Mouse (Mus musculus) ES-E14 (cell line): ENCODE data around the gene Hist2h2bb. TPM values are rescaled to one million over a fixed set of nuclear protein-coding genes. Genes with fewer than 3 reads are reported as not detected.
A peak's percentile ranks its signal among the peaks of the same experiment; 100 is the strongest.

Experiments
- DNase-seq: peaks from one replicate; pipeline ENCODE4 v3.0.0-alpha.2; 2013; ENCODE audit warnings: low read depth, low spot score
- H3K27ac ChIP-seq: 2 replicates; pipeline ENCODE4 v1.5.1; 2012; ENCODE audit warnings: low read depth, mild to moderate bottlenecking, low read length, moderate library complexity, mixed read lengths; ENCODE audit not compliant: poor library complexity, insufficient read depth, severe bottlenecking
- H3K36me3 ChIP-seq: 2 replicates; pipeline ENCODE4 v1.6.1; 2012; ENCODE audit warnings: mild to moderate bottlenecking, low read length, moderate library complexity, mixed read lengths; ENCODE audit not compliant: control insufficient read depth, poor library complexity, insufficient read depth, severe bottlenecking
- H3K4me1 ChIP-seq, 2 experiments: fragments of 150-350 bp in 1 of 2; sonication (generic) in 1 of 2; 2 replicates each; pipeline ENCODE4 v1.6.1; 2012; ENCODE audit warnings: low read length in 2 of 2, mild to moderate bottlenecking in 1 of 2, mixed read lengths in 1 of 2; ENCODE audit not compliant: control insufficient read depth in 2 of 2, insufficient read depth in 2 of 2, poor library complexity in 1 of 2
- H3K4me3 ChIP-seq, 2 experiments: fragments of 150-350 bp in 1 of 2; sonication (generic) in 1 of 2; 2 replicates each; pipeline ENCODE4 v1.5.1; 2012; ENCODE audit warnings: low read length in 2 of 2, low read depth in 1 of 2, mild to moderate bottlenecking in 1 of 2, mixed read lengths in 1 of 2; ENCODE audit not compliant: insufficient read depth in 1 of 2, poor library complexity in 1 of 2, severe bottlenecking in 1 of 2
- H3K9ac ChIP-seq: 2 replicates; pipeline ENCODE4 v1.6.1; 2012; ENCODE audit warnings: low read depth, mild to moderate bottlenecking, low read length, mixed read lengths; ENCODE audit not compliant: poor library complexity, insufficient read depth, severe bottlenecking
- H3K9me3 ChIP-seq: fragments of 150-350 bp; sonication (generic); 2 replicates; pipeline ENCODE4 v1.6.1; 2012; ENCODE audit warnings: low read depth, mild to moderate bottlenecking, low read length; ENCODE audit not compliant: control insufficient read depth, insufficient read depth
- CHD2 ChIP-seq: IDR thresholded peaks from 2 replicates; pipeline ENCODE4 v1.6.1; 2014; ENCODE audit warnings: mild to moderate bottlenecking, low read depth, low read length, inconsistent platforms
- HCFC1 ChIP-seq: IDR thresholded peaks from 2 replicates; pipeline ENCODE4 v1.6.1; 2012; ENCODE audit warnings: low read length, inconsistent platforms, borderline replicate concordance; ENCODE audit not compliant: insufficient read depth
- MAFK ChIP-seq: IDR thresholded peaks from 2 replicates; pipeline ENCODE4 v1.6.1; 2014; ENCODE audit warnings: mild to moderate bottlenecking, low read depth, low read length, inconsistent platforms; ENCODE audit not compliant: insufficient read depth
- ZC3H11A ChIP-seq: IDR thresholded peaks from 2 replicates; pipeline ENCODE4 v1.6.1; 2012; ENCODE audit warnings: low read depth, mild to moderate bottlenecking, inconsistent platforms, low read length, borderline replicate concordance
- ZNF384 ChIP-seq: IDR thresholded peaks from 2 replicates; pipeline ENCODE4 v1.6.1; 2012; ENCODE audit warnings: low read depth, low read length, inconsistent platforms
- in situ Hi-C, 2 experiments: fragments of 600-800 bp; cut with MboI; formaldehyde crosslinking; loops; one replicate each; pipeline ENCODE4 v1.15.1; 2025; ENCODE audit warnings: low sequenced_read_pairs in 2 of 2, inconsistent platforms in 1 of 2; ENCODE audit not compliant: unreplicated experiment in 2 of 2
- total RNA-seq: library from RNA; depleted of rRNA; stranded (reverse); fragments of 300-350 nt; gene quantifications from 2 replicates; pipeline ENCODE4 v1.2.3, GENCODE M21; 2012

The Hist2h2bb gene
- total RNA-seq, 1 experiment = 2,453 TPM

DNA sequence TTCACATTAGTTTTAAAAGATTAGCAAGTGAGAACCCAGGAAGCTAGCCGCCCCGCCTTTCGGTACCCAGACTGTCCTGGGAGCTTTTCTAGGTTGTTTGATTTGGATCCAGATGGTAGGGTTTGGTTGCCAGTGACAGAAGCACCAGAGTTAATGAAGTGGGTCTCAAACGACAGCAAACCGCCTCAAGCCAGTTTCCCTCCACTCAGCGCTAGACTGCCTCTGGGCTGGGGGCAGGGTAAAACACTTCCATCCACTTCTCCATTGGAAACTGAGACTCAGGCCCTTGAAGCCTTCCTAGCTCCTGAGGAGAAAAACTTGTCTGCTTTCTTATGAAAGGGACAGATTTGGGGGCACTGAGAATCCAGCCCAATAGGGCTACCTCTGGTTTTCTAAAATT is 23.1 kb downstream of the Hist2h2bb start:
- H3K9ac ChIP-seq = no peak overlapping the region
- H3K27ac ChIP-seq = no peak overlapping the region
- H3K4me1 ChIP-seq = peaks cover 0 to 7% of the 10 kb centered on the region in 2 experiments; a peak in 1 of 4 replicates
- in situ Hi-C loops = no loop called here
- peak; percentile 37 for DNase-seq
- TF ChIP-seq HCFC1 (no peak), ZNF384 (no peak), ZC3H11A (no peak), MAFK (no peak), CHD2 (no peak)
- no peak overlapping the region for H3K4me3 ChIP-seq
- peaks cover 2% of the 10 kb centered on the region; the same call in 1 of the 2 replicates for H3K9me3 ChIP-seq
- H3K36me3 ChIP-seq = no peaks in the 10 kb centered on the region

DNA sequence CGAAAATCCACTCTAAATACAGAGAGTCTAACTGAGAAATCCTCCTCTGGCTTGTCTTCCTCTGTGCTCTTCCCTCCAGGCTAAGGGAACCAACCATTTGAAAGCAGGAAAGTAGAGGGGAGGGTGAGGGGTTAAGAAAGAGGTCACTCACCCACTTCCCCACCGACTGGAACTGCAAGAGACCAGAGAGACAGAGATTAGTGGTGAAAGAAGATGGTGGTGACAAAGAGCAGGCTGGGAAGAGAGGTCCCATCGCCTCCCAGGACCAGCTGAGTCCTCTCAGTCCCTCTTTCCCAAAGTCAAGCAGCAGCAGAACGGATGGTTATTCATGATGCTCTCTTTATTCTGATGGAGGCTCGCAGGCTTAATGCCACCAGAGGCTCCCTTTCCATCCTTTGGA is 23.8 kb downstream of the Hist2h2bb start:
- H3K9ac ChIP-seq = no peak overlapping the region
- no peak overlapping the region for H3K27ac ChIP-seq
- no peak overlapping the region for H3K4me3 ChIP-seq
- H3K4me1 ChIP-seq = peaks cover 0 to 7% of the 10 kb centered on the region in 2 experiments; a peak in 1 of 4 replicates
- no peaks in the 10 kb centered on the region for H3K36me3 ChIP-seq
- no peak for DNase-seq
- TF ChIP-seq MAFK (no peak), ZC3H11A (no peak), HCFC1 (no peak), CHD2 (no peak), ZNF384 (no peak)
- in situ Hi-C loops = no loop called here
- no peaks in the 10 kb centered on the region for H3K9me3 ChIP-seq

- Histone ChIP-seq H3K4me3 (no peak within 1 kb of the TSS), H3K4me1 (peaks cover 0 to 7% of the 10 kb centered on the region in 2 experiments; a peak in 1 of 4 replicates), H3K27ac (no peak within 1 kb of the TSS), H3K36me3 (no peaks in the 10 kb centered on the region), H3K9me3 (no peaks in the 10 kb centered on the region), H3K9ac (no peak within 1 kb of the TSS; the same call in 1 of the 2 replicates)
- TF ChIP-seq ZC3H11A = no peak
- TF ChIP-seq HCFC1 = no peak
- TF ChIP-seq ZNF384 = no peak
- no peak for TF ChIP-seq MAFK
- no peak for TF ChIP-seq CHD2
- no peak for DNase-seq
- in situ Hi-C loops = no loop called here
Measured at GRCm38 (mm10) chr3:96293787-96294186, 24.2 kb downstream of the Hist2h2bb start, which contains the start of gene Fcgr1. Fcgr1 (minus strand) TSS chr3:96293969.

DNA sequence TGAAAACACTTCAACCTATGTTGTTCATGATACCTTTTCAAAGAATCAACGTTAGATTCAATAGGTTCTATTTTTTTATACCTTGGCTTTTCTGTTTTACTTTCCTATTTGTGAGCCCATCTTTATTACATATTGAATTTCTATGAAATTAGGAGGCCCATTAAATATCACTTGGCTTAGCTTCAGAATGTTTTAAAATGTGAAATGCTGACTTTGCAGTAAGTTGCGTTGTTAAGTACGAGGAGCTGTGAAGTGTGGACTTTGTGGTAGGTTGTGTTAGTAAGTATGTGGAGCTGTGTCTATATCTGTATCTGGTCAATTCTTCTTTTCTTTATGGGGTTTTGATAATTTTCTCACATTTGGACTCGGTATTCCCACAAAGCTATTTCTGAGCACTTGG is 28.8 kb downstream of the Hist2h2bb start:
- no peak overlapping the region for H3K4me3 ChIP-seq
- H3K27ac ChIP-seq = no peak overlapping the region
- no peaks in the 10 kb centered on the region for H3K36me3 ChIP-seq
- DNase-seq = no peak
- H3K9me3 ChIP-seq = no peaks in the 10 kb centered on the region
- H3K4me1 ChIP-seq = peaks cover 0 to 2% of the 10 kb centered on the region in 2 experiments; a peak in 1 of 4 replicates
- TF ChIP-seq MAFK (peak; percentile 63), HCFC1 (no peak)
- in situ Hi-C loops = no loop called here
- H3K9ac ChIP-seq = no peak overlapping the region

DNA sequence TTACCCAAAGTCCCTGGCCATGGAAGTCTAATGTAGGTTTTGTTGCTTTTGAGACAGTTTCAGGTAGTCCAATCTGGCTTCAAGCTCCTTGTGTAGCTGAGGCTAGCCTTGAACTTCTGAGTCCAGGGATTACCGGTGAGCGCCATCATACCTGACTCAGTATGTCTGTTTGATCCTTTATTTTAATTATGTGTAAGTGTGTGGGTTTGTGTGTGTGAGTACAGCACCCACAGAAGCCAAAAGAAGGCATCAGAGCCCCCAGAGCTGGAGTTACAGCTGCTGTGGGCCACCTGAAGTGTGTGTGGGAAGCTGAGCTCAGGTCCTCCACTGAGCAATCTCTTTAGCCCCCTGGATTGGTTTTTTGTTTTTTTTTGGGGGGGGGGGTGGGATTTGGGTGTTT is 30.0 kb downstream of the Hist2h2bb start:
- in situ Hi-C loops = no loop called here
- no peak for DNase-seq
- H3K4me3 ChIP-seq = no peak overlapping the region
- H3K36me3 ChIP-seq = no peaks in the 10 kb centered on the region
- H3K9me3 ChIP-seq = no peaks in the 10 kb centered on the region
- H3K9ac ChIP-seq = no peak overlapping the region
- H3K4me1 ChIP-seq = peaks cover 0 to 4% of the 10 kb centered on the region in 2 experiments; a peak in 1 of 4 replicates
- TF ChIP-seq CHD2 = no peak
- TF ChIP-seq MAFK = no peak
- no peak for TF ChIP-seq HCFC1
- no peak for TF ChIP-seq ZC3H11A
- TF ChIP-seq ZNF384 = no peak
- no peak overlapping the region for H3K27ac ChIP-seq
